Comparison of ENCODE assay signal across 12 mouse cellular contexts in genomic region chr10:13946498-13946897, GRCm38 (mm10). TPM values are rescaled to one million over a fixed set of nuclear protein-coding genes. Genes with fewer than 3 reads are reported as not detected.
DNase-seq lines count a peak whose midpoint lies in the region.
"Had no signal": no experiment of that assay in that cellular context is flagged by ENCODE, and none has a peak within 500 bp of the region (broad histone marks: within the 10 kb centered on the region; RNA-seq: fewer than 3 reads in every experiment).

No protein-coding gene starts in this region.

- DNase-seq in heart, adult 8-10 months (ENCODE audit: low spot score), result peak; percentile 36
- DNase-seq in heart, postnatal 4 days, result no peak
- peak; percentile 92 for DNase-seq in A20 (ENCODE audit: low read depth, low spot score)
- DNase-seq in lung, postnatal 14 days, result peak; percentile 7
- peak; percentile 30 for DNase-seq in spleen, adult 12 weeks (ENCODE audit: low spot score)
- DNase-seq in thymus, postnatal 10 days (ENCODE audit: low spot score in 2 of 2), result no peak
- DNase-seq in urinary bladder, postnatal 14 days (ENCODE audit: low spot score), result no peak
- no peak for DNase-seq in urinary bladder, postnatal 25 days (ENCODE audit: low spot score)
- DNase-seq: cerebellum, adult 2 months; heart, postnatal 14 days; kidney, adult 9 months; right cerebral cortex, postnatal 25 days had no signal

RNA-seq across cellular contexts. Expression of gene Hivep2, which starts 19.4 kb away (rescaled TPM):
- 10 to 100 TPM; 20.4 to 25.8 (median 22.1) TPM for total RNA-seq in heart, adult 8-10 months (2022)
- 10 to 100 TPM; 28.9 to 30.1 TPM for total RNA-seq in heart, postnatal 4 days (2021)

Comparison
In these comparisons a context has a peak if more than half of its experiments do, and no peak if none do; other contexts are left out.
1. DNase-seq: peak in heart, adult 8-10 months (single experiment), A20 (single experiment), lung, postnatal 14 days (single experiment) and spleen, adult 12 weeks (single experiment); none in heart, postnatal 4 days (single experiment), thymus, postnatal 10 days (0 of 2), urinary bladder, postnatal 14 days (single experiment) and urinary bladder, postnatal 25 days (single experiment).